Mouse (Mus musculus) gastrocnemius, postnatal 14 days (tissue): ENCODE data around the gene Bcar3. TPM values are rescaled to one million over a fixed set of nuclear protein-coding genes. Genes with fewer than 3 reads are reported as not detected.

Experiments
- DNase-seq: peaks from one replicate; pipeline ENCODE4 v3.0.0; 2021; ENCODE audit warnings: mixed read lengths
- intact Hi-C: fragments of 180-260 bp; cut with DNase I; formaldehyde crosslinking; loops from one replicate; pipeline ENCODE4 v1.15.1; 2025; ENCODE audit warnings: low total_unique reads
- total RNA-seq, 2 experiments: library from RNA; stranded (reverse); gene quantifications; 2 replicates each; pipeline ENCODE4 v1.2.3; 2021

Bcar3 gene
- total RNA-seq, 2 experiments from 2014 or later, result 8.3 to 9.5 TPM

DNA sequence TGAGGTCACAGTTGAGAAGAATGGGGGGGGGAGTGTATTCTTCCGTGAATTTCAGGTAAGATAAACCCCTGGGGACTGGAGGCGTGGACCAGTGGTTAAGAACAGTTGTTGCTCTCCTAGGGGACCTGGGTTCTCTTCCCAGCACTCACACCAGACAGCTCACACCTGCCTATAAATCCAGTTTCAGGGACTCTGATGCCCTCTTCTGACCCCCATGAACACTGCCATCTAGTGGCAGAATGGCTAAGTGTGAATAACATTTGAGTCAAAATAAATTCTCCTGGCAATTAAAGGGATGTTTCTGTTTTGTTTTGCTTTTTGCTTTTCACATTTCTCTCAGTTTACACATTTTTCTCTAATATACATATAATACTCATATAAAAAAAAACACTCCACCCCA lies 174.0 kb downstream of the Bcar3 start:
- intact Hi-C loops, result no loop called here
- DNase-seq, result no peak

DNA sequence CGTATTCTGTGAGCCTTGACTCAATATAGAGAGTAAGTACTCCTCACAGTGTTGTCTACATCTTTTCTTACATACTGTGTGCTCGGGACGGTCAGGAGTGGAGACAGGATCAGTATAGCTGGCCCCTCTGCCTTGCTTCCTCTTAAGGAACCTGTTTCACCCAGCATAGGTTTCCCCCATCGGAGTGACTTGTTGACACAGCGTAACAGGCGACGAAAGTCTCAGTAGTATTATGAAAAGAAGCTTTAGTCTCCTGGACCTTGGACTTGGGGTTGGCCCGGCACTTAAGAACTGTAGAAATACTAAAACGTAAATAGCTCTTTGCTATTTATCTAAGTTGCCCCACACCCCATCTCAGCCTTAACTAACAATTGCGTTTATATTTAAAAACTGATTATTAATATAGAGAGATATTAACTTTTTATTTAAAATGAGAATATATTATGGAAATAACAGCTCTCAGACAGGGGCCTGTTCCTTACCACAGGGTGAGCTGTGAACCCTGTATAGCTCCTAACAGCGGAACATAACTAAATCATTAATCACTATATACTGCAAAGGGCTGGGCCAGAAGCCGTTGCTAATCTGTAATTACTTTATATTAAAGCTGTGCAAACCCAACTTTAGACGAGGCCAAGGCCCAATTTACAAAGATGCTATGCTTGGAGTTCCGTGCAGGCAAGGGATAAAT lies 176.5 kb downstream of the Bcar3 start:
- intact Hi-C loops, result no loop called here
- DNase-seq, result no peak

DNA sequence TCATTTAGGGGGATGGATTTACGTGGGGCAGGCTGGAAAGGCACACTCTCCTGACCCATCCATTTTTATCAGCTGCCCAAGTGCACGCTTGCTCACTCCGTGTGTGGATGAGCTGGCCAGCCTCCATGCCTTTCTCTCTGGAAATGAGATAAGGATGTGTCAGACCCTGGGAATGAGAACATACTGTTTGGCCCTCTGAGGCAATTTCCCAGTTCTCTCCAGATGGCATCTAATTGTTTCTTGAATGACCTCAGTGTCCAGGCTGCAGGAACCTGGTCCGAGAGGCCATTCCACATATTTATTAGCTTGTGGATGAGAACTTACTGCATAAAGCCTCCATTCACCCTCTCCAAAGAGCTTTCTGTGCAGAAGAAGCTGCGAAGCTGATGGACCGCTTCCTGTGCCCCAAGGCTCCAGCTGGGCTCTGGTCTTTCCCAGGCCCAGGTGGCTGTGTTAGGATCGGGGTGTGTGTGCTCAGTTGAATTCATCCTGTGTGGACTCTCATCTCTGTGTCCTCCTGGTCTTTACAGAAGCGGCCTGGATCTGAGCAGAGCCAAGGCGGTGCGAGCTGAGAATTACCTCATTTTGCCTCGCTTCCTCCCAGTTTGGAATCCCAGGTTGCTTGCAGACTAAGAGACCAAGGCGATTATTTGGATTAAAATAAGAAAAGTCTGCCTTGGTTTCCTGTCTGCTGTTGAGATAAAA lies 177.2 kb downstream of the Bcar3 start:
- DNase-seq, result no peak
- intact Hi-C loops, result no loop called here

- intact Hi-C loops, result no loop called here
- DNase-seq, result no peak
Observed at GRCm38 (mm10) chr3:122472412-122472811, 178.5 kb downstream of the Bcar3 start.

DNA sequence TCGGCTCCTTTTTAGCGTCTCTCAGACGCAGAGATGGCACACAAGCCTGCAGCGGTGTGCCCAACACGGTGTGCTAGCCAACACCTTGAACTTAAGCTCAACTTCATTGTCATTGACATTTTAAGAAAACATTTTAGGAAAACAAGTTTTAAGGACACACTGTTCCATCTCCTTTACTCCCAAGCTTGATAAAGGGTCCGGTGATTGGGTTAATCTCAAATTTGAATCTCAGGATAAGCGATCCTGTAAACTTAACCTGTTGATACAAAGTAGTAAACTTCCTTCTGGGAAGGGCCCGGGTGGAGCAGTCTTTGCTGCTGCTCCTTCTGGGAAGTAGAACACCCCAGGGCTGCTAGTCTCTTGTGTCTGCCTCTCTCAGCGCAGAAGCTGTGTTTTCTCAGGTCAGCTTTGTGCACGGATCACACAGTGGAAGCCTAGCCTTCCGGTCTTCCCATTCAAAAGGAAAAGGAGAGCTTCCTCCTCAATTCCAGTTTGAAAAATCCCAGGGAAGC lies 179.6 kb downstream of the Bcar3 start:
- intact Hi-C loops, result no loop called here
- no peak for DNase-seq

- intact Hi-C loops, result no loop called here
- peak; percentile 37 for DNase-seq
Observed at GRCm38 (mm10) chr3:122474067-122474466, 180.1 kb downstream of the Bcar3 start.

- intact Hi-C loops, result no loop called here
- no peak for DNase-seq
Observed at GRCm38 (mm10) chr3:122474796-122475195, 180.9 kb downstream of the Bcar3 start.

GRCm38 (mm10) chr3:122475735-122476134 lies 181.8 kb downstream of the Bcar3 start:
- no peak for DNase-seq
- intact Hi-C loops, result no loop called here

- no peak for DNase-seq
- intact Hi-C loops, result no loop called here
Observed at GRCm38 (mm10) chr3:122476656-122477055, 182.7 kb downstream of the Bcar3 start.

DNA sequence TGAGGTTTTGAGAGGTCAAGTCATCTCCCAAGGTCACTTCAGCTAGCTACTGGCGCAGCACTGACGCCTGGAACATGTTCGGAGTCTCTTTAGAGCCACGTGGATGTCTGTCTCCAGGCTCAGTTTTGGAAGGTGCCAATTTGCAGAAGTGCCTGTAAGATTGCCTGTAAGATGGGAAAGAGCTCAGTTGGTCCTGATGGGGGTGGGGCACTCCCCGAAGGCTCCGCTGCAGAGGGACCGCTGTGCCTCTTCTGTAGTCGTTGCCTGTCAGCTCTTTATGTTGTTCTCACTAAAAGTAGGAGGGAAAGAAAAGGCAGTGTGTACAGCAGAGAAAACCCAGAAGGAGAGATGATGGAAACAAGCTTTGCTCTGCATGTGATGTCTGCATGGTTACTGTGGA lies 183.6 kb downstream of the Bcar3 start:
- intact Hi-C loops, result no loop called here
- no peak for DNase-seq

- no peak for DNase-seq
- intact Hi-C loops, result no loop called here
Observed at GRCm38 (mm10) chr3:122478735-122479134, 184.8 kb downstream of the Bcar3 start.

GRCm38 (mm10) chr3:122480065-122480675 lies 186.2 kb downstream of the Bcar3 start:
- no peak for DNase-seq
- intact Hi-C loops, result no loop called here

- DNase-seq, result no peak
- intact Hi-C loops, result no loop called here
Observed at GRCm38 (mm10) chr3:122480986-122481385, 187.1 kb downstream of the Bcar3 start.

DNA sequence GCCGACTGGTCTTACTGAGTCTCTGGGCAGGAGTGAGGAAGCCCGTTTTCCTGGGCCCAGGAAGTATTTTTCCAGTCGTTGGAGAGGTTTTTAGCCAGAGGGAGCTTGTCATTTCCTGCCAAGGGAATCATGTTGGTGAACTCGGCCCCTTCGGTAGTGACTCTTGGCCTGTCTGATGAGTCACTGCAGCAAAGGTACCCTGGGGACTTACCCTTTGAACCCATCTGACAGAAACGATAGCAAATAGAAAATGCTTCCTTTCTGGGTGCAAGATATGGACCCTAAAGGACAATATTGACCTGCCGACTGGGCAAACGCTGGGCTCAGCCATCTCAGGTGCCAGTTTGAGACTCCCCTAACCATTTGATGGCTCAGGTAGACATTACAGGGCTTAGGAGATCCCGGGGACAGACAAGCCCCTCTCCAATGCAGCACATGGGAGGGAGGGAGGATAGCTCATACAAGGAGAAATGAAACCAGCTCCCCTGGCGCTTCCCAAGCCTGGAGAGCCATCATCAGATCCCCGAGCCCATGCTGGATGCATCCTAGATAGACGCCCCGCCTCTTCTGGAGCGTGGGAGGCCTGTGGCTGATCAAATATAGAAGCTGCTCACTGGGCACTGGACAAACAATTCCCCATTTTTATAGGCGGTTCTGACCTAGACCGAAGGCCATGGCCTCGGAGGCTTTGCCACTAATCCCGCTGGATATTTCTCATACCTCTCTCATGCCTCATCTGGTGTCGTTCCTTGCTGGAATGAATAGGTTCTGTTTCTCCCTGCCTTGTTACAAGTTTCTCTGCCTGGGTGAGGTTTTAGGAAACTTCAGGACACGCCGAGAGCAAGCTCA lies 188.2 kb downstream of the Bcar3 start:
- no peak for DNase-seq
- intact Hi-C loops, result no loop called here

- intact Hi-C loops, result no loop called here
- DNase-seq, result peak; percentile 54
Observed at GRCm38 (mm10) chr3:122483066-122483782, 189.3 kb downstream of the Bcar3 start.

- no peak for DNase-seq
- intact Hi-C loops, result no loop called here
Observed at GRCm38 (mm10) chr3:122483783-122484130, 189.8 kb downstream of the Bcar3 start.

DNA sequence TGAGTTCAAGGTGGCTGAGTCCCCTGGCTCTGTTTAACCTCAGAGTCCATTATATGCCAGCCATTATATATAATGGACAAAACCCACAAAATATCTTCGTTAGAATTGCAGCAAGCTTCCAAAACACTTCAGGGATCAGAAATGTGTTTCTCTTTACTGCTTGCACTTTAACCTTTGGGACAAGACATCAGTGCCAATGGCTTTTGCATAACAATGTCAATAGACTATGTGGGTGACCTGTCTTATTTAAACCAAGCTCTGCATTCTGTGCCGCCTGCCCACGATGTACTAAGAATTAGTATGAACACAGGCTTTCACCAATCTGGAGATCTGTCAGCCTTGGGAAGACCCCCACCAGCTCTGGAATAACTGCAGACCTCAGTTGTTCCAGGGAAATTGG lies 190.4 kb downstream of the Bcar3 start:
- DNase-seq, result no peak
- intact Hi-C loops, result no loop called here

GRCm38 (mm10) chr3:122485699-122486098 lies 191.8 kb downstream of the Bcar3 start:
- DNase-seq, result no peak
- intact Hi-C loops, result no loop called here

DNA sequence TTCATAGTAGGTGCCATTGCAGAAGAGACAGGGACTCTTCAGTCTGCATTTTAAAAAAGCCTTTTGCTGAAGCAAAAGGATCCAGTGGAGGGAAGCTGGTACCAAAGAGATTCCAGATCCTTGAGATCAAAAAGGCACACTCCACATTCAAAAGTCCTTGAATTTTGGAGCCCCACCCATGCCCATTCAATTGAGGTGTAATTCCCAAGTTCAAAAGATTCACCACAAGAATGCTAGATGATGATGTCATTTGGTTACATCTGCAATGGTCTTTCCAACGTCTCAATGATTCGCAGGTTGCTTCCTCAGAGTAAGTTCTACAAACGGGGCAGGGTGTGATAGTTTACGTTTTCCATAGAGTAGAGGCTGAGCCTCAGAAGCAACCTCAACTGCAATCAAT lies 192.3 kb downstream of the Bcar3 start:
- DNase-seq, result no peak
- intact Hi-C loops, result no loop called here
